Mouse (Mus musculus): ENCODE results near the gene Cela3b.
"Not testable (repeated sequence)": the region's sequence is repeated elsewhere in the genome, so short reads cannot be mapped to it uniquely, and the experiment has no call there.

Cela3b gene

DNA sequence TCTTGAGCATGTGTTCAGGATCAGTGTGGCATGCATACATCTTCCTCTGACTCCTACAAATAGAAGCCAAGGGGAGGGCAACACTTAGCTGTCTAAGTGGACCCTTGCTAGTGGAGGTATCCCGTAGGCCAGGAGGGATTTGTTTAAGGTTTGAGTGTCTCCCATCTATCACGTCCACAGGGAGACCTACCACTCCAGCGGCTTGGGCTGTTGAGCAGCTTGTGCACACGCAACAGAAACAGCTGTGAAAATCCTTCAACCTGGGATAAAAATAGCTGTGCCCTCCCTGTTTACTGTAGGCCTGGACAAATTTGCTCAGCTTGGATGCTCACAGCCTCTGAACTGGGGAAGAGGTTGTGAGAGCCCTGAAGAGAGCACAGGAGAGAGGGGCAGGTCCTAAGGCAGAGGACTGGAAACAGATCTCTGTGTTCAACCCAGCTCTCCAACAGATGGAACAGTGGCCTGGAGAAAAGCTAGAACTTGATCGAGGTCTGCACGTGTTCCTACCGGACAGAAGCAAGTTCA is 18.1 kb downstream of the Cela3b start:
- DNase-seq = not testable (repeated sequence)

DNA sequence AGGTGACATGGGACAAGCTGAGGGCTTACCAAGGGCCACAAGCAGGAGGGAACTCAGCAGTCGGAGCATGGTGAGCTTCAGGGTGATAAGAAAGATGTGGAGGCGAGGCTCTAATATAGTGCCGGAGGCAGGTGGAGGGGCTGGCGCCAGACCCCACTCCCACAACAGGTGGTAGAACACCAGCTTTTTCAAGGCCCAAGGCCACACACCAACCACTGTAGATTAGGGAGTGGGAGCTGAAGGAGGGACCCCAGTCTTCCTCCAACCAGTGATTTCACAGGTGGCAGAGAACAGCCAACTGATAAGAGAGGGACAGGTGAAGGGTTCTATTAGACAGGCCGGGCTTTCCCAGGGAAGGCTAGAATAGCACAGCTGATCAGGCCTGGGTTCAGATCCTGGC is 20.6 kb downstream of the Cela3b start, which contains the start of gene Cela3a:
Gene Cela3a, minus strand, starts transcription at position 101 of the 400 bp plus-strand sequence.
- no peak for DNase-seq

DNA sequence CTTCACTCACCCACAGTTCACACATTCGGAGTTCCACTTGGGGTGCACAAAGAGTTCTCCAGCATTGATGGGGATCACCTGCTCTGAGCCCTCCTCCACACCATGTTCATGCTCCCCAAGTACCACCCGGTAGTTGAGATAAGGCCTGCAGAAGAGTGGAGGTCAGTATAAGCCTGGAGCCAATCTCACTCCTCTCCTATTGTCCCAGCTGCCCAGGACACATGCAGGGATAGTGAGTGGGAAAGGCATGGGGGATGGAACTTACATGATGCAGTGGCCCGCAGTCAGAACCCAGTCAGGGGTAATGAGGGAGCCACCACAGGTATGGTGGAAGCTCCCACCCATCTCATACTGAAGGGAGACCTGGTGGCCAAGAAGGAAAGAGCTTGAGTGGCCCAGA is 24.8 kb downstream of the Cela3b start:
- no peak for DNase-seq

DNA sequence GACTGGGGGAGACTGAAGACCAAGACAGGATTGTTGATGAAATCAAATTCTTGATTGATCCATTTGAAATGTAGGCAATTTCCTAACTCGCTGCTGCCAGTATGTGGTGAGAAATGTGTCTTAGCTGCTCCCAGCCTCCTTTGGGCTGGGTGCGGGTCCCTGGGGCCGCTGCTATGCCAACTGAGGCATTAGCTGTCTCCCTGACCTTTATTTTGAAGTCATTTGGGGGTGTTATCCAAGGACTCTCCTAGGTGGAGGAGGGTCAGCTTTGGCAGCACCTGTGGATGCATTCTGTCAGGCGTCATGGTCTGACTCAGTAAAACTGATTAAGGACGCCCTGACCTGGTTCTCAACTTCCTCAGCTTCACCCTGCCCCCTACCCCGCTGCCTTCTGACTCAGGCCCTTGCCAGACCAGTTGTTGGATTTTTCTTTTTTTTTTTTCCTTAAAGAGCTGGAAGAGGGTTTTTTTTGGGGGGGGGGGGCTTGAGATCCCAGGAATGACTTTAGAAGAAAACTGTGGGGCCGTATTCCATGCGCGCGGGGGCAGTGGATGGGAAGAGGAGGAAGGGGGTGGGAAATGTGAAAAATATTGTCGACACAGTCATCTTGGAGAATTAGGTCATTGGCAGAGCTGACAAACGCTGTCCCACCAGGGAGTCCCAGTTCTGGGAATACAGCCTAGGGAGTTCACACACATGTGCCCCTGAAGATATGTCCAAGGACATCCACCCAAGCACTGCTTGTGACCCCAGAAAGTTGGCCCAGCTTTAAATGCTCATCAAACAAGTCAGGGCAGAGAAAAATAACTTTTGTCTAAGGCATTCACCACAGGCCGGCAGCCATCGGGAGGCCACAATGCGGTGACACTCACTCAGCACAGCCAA is 33.5 kb downstream of the Cela3b start:
- peak; percentile 83 for DNase-seq

DNA sequence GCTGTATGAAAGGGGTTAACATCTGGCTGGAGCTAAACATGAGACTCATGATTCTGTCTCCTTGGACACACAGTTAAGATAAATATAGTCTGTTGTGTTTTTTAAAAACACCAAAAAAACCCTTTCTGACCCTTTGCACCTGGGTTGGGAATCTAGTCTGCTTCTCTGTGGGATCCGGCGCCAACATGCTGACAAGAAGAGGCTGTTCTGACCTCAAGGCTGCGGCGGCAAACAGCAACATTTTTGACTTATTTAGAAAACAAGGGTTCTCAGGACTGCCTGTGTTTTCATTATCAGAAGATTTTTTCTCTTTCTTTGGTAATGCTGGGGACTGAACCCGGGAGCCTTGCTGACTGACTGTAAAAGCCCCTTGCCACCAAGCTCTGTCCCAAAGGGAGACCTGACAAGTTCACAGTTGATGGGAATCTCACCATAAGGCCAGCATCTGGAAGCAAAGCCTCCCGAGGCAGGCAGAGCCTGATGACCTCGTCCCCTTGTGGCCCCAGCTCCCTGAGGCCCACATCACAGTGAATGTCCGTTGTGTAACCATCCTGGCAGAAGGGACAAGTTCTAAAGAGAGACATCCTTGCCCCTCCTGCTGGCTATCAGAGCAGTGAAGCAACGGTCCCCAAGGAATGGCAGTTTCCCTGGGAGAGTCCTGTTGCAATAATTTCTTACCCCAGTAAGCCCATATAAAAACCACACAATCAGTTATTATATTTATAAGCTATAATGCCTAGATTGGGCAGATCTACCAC is 36.8 kb downstream of the Cela3b start:
- no peak for DNase-seq

DNA sequence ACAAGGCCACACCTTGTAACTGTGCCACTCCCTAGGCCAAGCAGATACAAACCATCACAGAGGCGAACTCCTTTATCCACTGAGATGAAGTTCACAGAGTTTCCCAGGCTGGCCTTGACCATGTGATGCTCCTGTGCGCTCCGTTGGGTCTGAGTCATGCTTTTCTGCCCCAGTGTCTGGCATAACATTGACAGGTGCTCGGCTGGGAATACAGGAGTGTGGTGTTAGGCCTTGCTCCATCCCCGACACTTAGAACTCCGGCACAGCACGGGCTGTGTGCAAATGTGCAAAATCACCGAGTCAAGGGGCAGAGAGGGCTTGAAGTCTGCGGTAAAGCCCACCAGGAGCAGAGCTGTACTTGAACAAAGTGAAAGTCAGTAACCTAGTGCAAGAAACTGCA is 37.5 kb downstream of the Cela3b start:
- no peak for DNase-seq

DNA sequence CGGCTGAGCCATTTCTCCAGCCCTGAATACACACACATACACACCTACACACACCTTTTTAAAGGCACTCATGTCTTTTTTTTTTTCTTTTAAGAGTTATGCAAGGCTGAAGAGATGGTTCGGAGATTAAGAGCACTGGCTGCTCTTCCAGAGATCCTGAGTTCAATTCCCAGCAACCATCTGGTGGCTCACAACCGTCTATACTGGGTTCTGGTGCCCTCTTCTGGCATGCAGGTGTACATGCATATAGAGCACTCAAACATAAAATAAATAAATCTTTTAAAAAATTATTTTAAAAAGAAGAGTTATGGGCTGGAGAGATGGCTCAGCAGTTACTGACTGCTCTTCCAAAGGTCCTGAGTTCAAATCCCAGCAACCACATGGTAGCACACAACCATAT is 39.1 kb downstream of the Cela3b start:
- peak; percentile 6 for DNase-seq

DNA sequence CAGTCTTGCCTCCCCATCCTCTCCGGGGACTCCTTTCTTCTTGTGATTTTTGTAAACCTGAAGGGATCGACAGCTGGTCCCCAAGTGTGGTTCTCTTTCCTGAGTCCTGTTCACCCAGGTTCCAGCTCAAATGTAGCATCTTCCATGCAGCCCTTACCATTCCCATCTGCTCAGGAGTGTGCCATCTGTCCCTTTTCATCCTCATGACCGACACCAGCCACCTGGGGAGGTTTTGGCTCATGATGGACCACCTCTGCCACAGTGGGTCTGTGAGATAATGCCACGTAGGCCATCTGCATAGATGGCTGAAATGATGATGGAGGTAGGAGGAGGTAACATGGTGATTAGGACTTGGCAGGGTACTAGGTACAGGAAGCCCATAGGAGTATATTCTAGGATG is 40.1 kb downstream of the Cela3b start:
- peak; percentile 67 for DNase-seq

DNA sequence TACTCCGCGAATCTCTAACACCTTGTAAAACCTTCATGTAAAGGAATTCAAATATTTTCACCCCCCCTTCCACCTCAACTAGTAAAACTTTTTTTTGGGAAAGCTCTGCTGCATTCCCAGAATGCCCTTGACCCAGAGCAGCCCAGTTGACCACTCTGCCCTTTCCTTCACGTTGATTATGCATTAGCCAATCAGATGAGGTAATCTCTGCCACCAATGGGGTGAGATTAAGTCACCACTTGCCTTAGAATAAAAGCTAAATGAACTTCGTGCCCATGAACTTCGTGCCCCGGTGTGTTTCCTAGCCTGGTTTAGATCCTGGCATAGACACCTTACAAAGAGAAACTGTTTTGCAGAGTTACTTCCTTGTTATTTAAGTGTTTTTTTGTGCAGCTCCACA is 41.4 kb downstream of the Cela3b start:
- DNase-seq = no peak

DNA sequence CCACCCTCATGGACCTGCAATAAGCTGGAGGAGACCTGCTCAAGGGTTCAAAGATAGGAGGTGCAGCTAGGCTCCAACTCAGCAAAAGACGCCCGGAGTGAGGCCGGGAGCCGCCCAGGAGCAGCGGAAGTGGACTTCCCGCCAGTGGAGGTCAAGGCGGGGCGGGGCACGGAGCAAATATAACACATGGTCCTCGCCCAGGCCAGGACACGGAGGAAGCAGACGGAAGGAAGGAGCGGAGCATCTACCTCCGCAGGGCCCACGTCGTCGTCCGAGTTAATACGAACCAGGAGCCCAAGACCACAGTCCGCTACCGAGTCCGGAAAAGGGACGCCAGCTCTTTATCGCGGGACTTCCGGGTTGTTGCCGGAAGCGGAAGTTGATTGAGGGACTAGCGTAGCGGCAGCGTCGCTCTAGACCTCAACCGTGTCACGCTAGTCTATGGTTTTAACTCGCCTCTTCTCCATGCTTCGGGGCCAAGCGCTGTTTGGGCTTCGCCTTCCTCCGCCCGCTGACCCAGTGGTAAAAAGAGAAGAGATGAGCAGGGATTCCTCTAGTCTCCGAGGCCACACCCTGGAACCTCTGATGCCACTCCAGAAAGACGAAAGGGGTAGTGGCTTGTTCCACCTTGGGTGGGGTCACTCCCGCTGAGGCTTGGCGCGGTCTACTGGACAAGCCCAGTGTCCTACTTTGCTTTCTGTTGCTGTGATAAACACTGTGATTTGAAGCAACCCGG is 42.1 kb downstream of the Cela3b start:
- DNase-seq = peak; percentile 87

DNA sequence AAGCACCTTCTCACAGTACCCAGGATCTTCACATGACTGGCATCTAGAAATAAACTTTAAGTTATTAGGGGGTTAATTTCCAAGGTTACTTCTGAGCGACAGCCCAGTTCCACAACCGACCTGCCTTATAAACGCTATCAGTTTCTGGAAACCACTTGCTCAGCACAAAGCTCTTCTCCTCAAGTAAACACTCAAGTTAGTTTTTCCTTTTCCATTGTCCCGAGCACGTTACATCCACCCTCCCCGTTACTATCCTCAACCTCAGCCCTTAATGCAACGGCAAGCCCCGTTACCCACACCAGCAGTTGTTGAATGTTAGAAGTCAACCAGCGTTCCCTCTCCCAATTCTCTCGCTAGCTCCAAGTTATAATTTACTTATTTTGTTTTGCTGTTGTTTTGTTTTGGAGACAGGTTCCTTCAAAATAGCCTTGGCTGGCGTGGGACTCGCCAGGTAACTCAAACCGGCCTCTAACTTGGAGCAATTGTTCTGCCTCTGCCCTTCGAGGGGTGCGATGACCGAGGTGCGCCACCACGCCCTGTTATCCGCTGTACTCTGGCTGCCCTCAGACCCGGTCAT is 42.8 kb downstream of the Cela3b start:
- no peak for DNase-seq

DNA sequence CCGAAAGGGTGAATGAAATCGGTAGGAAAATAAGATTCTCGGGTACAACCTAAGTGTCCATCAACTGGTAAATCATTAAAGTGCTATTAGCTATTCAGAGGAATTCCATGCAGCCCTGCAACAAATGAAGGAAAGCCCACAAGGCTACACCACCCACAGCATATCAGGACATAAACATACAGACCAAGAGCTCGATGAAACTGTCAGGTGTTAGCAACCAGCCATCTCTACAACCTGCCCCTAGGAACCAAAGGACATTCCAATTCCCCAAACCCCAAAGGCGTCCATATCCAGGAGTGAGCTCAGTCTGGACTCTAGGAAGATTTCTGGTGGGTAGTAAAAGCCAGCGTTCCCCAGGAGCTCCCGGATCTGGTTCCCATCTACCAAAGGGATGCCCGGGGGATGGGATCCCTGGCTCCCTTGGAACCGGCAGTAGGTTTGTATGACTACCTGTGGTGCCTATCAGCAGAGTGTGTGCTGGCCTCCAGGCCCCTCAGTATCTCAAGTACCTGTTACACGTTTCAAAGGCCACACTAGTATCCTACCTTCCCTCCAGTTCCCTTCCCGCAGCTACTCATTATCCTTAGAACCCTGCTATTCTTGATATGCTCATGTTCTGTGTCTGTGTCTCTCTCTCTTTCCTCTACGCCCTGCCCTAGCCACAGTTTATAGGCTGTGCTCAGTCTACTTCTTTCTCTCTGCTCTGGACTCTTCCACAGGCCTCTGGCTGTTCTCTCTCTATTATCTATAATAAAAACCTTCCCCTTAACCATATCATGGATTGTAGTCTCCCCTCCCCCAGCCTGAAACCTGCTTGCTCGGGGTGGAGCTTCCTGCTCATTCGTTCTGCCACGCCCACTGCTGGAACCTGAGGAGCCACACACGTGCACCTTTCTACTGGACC is 49.4 kb downstream of the Cela3b start:
- no peak for DNase-seq

DNA sequence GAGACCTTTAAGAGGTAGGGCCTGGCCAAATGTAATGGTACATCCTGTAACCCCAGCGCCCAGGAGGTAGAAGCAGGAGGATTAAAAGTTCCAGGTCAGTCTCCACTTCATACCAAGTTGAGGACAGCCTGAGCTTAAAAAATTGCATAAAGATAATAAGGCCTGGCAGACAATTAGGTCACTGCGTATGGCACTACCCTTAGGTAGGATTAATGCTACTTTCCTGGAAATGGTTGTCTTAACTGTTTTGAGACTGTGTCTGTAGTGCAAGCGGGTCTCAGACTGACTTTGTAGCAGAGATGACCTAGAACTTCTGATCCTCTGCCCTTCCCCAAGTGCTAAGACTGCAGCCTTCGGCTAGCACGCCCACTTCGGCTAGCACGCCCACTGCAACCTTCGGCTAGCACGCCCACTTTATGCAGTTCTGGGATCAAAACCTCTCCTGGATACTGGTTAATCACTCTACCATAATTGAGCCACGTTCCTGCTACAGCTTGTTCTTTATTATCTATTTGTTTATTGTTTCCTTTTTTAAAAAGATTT is 50.6 kb downstream of the Cela3b start:
- DNase-seq = no peak

DNA sequence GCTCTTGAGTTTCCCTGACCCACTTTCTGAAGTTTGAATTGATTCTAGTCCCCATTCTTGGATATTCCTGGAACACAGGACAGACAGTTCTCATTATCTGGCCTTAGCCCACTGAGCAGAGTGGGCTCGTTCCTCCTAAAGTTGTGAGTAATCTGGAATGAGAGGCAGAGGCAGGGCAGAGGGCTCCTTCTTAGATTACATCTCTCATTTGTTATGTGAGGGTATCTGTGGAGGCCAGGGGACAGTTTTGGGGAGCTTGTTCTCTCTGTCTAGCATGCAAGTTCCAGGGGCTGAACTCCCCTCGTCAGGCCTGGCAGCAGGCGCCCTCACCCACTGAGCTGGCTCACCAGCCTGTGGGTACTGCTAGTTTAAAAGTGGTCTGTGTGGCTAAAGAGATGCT is 51.3 kb downstream of the Cela3b start:
- no peak for DNase-seq

DNA sequence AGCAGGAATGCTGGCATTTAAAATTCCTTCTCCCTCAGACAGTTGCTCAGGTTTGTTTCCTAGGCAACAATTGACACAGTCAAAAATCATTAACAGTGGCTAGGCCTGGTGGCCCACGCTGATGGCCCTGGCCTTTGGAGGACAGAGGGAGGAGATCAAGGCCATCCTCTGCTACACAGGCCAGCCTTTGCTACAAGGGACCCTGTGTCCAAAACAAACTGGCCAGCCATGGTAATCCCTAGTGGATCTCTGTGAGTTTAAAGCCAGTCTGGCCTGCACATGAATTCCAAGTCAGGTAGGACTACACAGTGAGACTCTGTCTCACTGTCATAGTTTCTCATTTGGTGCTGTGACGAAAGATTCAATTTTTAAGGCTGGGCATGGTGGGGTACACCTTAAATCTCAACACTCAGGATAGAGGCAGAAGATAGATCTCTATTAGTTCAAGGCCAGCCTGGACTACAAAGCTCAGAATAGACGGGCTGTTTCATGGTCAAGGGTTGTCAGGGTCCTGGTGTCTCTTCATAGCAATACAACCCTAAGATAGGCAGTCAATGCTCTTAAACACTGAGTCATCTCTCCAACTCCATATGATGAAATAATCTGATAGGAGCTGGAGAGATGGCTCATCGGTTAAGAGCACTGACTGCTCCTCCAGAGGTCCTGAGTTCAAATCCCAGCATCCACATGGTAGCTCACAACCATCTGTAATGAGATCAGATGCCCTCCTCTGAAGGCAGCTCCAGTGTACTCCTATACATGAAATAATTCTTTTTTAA is 52.6 kb downstream of the Cela3b start:
- DNase-seq = no peak

DNA sequence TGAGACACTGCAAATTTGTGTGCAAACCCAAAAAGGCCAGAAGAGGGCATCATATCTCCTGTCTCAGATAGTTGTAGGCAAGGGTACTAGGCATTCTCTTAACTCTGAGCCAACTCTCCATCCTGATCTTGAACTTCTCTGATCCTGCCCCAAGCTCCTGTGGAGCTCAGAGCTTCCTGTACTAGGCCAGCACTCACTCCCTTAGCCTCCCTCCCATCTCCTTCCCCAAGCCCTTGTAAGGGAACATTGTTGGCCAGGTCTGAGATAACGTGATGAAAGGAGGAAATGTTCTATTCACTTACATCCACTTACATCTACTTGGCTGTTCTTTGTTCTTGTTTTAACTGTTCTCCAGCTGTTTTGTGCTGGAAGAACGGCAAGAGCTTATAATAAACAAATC is 53.6 kb downstream of the Cela3b start:
- DNase-seq = no peak

DNA sequence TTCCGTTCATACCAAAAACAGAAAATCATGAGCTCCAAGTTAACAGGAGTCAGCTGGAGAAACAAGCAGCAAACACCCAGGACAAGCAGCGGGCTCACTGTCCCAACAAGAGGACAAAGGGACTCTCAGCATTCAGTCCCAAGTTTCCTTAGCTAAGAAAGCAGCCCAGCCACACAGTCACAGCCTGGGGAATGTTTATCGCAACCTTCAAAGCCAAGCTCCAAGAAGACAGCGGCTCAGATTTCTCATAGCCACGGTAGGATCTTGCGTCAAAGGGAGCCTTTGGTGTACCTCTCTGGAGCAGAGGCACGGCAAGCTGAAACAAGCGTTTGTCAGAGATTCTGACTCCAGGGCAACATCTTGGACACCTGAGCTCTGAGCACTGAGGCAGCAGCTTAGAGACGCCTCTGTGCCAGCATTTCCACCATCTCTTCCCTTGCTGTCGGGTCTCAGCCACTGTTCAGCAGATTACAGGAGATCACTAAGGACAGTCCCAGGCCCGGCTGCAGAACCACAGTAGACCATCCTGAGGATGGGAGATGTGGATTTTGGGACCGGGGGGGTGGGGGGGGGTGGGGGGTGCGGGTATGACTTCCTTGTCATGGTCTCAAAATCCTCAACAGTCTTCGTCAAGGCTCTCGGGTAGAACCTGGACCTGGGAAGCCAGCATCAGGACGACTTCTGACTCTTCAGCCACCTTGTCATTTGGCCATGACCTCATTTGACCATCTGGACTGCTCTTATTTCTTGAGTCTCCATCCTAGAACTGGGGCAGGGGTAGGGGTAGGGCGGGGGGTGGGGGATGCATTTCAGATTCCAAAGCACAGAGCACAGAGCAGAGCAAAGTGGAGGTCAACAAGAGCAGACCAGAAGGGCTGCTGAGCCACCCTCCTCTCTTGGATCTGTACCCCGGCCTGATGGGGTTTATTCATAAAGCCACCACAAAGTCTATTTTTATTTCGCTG is 54.7 kb downstream of the Cela3b start:
- DNase-seq = peak; percentile 69

DNA sequence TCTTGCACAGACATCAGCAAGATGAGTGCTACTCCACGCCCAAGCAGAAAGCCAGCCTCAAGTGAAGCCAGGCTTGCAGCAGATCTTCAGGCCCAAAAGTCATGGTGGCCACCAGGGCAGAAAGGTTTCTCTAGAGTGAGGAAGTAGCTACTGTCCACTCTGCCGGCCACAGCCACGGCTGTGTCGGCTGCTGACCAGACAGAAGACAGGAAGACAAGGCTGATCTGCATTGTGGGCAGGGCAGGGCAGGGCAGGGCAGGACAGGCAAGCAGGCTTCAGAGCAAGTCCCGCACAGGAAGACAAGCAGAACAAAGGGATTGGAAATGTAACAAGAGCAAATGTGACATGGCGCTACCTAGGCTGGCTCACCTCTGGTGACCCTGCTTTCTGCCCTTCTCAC is 56.6 kb downstream of the Cela3b start:
- DNase-seq = no peak
